Mouse (Mus musculus): ENCODE measurements around the gene Allc.
A peak's percentile ranks its signal among the peaks of the same experiment; 100 is the strongest.

Allc gene

DNA sequence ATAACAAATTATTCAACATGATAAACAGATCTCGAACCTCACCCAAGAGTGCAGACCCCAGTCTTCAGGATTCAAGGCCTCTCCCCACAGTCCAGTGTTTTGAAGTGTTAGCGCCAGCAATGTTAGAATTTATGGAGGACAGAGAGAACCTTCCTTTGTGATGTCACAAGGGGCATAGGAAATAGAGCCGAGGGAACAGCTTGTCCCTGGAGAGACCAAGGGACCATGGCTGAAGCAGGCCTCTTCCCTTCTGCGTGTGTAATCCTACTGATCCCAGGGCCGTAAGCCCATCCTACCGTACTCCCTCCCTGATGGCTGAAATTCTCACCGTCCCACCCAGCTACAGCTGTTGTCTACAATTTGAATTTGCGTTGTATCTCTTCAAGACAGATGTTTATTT lies at the start of gene Allc:
Gene Allc (minus strand): TSS at position 101 of the 400 bp plus-strand sequence.
- no peak for DNase-seq (ENCODE audit: low spot score in 2 of 2)

DNA sequence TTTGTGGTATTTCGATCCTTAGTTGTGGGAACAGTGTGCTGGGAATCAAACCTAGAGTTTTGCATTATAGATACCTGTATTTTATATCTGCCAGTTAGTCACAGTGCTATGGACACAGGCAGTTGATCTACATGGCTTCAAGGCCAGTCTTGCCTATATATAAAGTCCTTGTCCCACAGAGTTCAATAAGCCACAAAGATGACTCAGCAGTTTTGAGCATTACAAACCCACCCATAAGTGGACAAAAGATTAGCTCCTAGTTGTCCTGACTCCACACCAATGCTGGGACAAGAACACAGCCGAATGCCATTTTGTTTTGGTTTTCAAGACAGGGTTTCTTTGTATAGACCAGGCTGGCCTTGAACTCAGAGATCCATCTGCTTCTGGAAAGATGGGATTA lies 46.1 kb upstream of the Allc start:
- DNase-seq (ENCODE audit: low spot score in 2 of 2), result no peak

DNA sequence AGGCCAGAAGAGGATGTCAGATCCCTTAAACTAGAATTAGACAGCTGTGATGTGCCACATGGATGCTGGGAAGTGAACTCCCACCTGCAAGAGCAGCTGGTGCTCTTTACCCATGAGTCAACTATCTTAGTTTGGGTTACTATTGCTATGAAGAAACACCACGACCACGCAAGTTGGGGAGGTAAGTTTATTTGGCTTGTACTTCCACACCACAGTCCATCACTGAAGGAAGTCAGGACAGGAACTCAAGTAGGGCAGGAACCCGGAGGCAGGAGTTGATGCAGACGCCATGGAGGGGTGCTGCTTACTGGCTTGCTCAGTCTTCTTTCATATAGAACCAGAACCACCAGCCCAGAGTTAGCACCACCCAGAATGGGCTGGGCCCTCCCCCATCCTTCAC lies 44.8 kb upstream of the Allc start:
- no peak for DNase-seq (ENCODE audit: low spot score in 2 of 2)

DNA sequence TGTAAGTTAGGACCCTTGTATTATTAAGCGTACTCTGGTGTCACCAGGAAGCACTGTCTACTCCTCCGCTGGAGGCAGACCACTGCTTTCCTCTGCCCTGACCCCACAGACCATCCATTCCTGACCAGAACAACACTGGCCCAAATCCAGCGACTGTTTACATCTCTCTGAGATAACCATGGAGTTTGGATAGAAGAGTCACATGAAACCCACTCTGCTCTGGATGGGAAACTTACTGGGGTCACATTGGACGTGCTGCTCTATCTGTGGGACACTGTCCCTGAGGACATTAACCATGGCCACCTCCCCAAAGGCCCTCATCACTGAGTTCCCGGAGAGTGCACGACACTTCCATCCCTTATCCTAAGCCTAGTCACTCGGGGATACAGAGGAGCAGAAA lies 43.1 kb upstream of the Allc start:
- DNase-seq (ENCODE audit: low spot score in 2 of 2), result peak; percentile 16 to 35

DNA sequence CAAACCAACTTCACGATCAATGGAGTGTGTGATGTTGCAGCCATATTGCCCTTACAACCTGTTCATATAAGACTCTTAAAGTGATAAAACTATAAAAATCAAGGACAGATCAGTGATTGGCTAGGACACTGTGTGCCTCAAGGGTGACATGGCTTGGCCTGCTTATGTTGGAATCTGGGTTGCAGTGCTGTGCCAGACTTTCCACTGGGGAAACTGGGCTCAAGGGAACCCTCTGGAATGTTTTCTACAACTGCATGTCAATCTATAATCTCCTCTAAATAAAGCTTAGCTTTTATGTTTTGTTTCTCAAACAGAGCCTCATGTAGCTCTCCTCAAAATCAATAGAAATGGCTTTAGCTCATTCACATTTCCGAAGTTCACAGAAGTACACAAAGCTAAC lies 41.9 kb upstream of the Allc start:
- peak in 1 of 2 experiments; percentile 6 for DNase-seq (ENCODE audit: low spot score in 2 of 2)

DNA sequence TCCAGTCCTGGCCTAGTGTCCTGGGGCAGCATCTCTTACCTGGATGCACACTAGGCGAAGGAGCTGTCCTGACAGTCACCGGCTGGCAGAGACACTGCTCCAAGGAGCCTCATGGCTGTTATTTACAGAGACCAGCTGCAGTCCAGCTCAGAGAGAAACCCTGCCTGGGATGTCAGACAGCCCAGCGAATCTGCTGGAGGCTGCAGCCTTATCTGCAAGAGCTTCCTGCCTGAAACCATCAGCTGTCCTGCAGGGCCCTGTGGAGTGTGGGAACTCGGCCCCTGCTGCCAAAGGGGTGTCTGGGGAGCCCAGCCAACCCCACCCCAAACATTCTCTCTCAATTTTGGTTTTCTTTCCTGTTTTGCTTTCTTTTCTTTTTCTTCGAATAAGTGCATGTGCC lies 40.9 kb upstream of the Allc start, which contains the start of gene Colec11:
Gene Colec11 (minus strand): TSS at position 183 of the 400 bp plus-strand sequence.
- peak; percentile 67 to 80 for DNase-seq (ENCODE audit: low spot score in 2 of 2)

DNA sequence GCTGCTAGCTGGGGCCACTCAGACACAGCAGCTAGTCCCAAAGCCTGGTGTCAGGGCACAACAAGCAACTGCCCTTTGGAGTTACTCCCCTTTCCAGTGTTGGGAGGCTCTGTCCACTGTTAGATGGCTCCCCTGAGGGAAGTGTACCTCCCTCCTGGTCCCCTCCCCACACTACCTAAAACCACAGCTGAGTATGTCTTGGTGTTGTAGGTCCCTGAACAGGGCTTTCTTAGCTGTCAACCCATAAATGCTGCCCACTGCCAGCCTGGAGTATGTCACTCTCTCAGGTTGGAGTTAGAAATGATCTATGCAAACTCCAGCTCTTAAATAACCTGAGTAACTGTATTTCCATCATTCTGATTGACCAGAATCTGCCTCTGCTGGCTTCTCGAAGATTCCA lies 40.3 kb upstream of the Allc start:
- DNase-seq (ENCODE audit: low spot score in 2 of 2), result no peak

DNA sequence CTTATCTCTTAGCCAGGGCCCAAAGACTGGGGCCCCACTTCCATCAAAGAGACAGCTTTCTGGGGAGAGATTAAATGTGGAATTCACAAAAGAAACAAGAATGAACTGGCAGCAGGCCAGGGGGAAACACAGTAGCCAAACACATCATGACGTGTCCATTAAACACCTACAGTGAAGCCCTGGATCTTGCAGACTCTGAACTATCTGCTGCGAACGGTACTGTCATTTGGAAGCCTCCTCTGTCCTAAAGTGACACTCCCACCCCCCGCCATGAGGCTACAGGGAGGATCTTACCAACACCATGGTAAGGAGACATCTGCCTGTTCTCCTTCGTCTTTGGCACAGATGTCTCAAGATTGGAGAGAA lies 39.8 kb upstream of the Allc start:
- DNase-seq (ENCODE audit: low spot score in 2 of 2), result peak in 1 of 2 experiments; percentile 12

DNA sequence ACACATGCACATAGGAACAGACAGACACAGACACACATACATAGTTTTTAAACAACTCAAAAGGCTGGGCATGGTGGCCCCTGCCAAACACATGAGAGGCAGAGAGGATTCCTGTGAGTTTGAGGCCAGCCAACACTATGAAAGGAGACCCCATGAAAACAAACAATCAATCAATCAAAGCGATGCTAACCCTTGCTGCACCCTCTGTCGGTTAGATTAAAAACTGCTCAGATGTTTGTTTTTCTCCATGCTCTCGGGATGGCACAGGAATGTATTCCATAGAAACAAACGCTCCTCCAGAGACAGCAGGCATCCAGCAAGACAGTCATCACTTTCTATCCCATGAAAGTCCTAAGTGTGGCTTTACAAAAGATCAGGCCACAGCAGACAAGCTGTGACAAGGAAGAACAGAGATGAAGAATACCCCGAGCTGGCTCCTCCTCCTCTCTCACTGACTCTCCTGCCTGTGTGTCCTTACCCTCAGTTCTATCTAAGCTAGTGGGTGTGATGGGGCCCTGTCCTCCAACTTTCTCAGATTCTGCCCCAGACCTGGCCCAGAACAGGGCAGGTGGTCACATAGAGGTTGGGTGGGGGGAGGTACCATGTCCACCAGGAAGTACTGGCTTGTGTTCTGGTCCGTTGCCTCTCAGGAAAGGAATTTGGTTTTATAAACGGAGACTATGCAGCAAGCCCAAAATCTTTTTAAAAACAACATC lies 39.3 kb upstream of the Allc start:
- no peak for DNase-seq (ENCODE audit: low spot score in 2 of 2)

DNA sequence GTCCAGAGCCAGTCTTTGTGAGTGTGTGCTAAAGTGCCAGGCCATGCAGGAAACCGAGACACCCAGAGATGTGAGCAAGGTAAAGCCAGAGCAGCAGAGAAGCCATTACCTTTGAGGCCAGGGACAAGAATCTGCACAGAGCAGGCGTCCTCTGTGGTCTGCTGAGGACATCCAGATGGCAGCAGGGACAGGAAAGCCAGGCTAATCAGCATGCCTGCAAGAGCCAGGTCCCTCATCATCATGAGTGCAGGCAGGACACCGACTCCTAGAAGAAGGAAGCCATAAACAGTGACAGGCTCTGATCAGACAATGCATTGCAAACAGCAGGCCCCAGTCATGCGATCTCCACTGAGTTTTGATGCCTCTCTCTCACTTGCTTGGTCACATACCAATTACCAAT lies 35.0 kb upstream of the Allc start:
- no peak for DNase-seq (ENCODE audit: low spot score in 2 of 2)

DNA sequence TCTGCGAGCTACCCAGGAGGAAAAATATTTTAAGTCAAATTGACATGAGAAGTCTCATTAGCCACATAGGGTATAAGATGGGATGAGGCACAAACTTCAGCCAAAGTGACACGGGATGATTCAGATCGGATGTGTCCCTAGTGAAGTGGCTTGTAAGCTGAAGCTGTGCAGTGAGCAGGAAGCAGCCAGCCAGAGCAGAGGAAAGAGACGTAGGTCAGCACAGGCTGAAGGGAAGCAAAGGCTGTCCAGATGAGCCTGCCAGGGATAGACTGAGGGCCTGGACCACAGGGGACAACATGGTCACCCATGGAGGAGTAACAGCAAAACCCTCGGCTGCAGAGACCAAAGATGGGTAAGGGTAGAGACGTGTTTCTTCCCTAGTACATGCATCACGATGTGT lies 32.1 kb upstream of the Allc start:
- peak in 1 of 2 experiments; percentile 14 for DNase-seq (ENCODE audit: low spot score in 2 of 2)

DNA sequence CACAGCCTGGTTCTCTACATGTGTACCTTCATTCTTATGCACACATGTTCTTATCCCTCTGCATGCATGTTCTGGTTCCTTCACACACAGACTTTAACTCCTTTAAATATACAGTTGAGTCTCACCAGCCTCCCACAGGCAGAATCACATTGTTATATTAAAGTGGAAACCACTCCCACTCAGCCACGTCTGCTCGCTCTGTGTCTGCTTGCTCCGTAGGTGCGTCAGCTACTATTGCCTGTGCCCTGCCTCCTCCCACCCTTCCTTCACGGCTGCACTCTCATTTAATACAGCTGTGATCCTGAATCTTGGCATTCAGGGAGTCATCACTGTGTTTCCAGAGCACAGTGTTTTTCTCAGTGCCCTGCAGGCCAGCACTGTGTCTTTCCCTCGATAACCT lies 30.1 kb upstream of the Allc start:
- no peak for DNase-seq (ENCODE audit: low spot score in 2 of 2)

DNA sequence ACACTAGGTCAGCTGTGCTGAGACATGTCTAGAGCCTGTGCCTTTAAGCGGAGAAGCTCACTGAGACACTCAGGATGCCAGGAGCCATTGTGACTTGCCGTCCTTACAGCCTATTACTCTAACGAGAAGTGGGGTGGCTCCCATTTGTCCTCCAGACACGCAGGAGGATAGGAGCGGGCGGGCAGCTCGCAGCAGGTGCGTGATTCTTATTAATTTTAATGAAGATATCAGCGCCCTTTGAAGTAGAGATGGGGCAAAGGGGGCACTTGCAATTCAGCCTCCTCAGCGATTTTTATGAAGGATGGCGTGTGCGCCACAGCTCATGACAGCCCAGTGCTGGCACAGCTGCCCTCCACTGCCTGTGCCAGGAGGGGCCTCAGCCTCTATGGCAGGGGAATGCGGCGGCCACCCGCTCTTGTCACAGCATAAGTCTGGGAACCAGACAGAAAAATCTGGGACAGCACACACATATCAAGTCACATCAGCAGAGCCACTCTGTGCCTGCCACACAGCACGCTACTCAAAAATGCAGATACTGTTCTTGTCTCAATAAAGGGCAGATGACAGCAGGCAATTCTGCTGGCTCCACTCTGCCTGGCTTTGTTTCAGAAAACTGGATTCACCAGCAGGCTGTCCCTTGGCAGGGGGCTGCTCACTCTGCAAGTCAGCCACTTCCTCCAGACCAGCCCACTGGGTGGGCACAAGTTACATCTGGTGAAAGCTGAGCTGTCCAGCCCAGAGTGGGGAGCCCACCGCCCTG lies 25.4 kb upstream of the Allc start:
- DNase-seq (ENCODE audit: low spot score in 2 of 2), result no peak

DNA sequence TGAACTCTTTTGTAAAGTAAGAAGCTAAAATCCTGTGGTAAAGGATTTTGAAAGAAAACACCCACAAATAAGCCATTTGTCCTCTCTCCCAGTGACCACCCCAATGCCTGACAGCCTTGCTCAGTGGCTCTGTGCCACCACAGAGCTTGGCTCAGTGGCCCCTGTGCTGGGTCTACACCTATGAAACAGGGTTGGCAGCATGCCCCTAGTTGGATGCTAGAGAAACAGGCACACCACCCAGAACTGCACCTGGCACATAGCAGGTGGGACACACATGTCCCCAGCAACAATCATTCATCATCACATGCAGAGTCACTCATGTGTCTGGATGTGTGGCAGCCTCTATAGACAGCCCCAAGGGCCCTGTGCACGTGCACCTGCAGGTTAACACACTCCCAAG lies 21.2 kb upstream of the Allc start:
- no peak for DNase-seq (ENCODE audit: low spot score in 2 of 2)

DNA sequence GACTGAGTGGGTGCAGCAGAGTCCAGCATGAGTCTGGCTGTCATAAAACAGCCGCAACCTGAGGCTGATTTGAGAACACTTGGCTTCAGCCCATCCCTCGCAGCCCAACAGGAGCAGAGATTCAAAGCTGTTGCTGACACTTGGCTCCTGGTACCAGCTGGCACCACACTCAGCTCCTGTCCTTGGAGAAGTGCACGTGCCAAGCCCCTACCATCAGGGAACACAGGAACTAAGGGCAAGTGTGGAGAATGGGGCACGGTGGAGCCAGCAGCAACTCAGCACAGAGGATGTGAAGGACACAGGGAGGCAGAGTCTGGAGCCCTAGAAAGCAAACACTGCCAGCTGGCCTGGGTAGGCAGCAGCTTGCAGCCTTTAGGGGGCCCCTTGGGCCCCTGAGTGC lies 19.9 kb upstream of the Allc start:
- peak; percentile 51 to 60 for DNase-seq (ENCODE audit: low spot score in 2 of 2)

DNA sequence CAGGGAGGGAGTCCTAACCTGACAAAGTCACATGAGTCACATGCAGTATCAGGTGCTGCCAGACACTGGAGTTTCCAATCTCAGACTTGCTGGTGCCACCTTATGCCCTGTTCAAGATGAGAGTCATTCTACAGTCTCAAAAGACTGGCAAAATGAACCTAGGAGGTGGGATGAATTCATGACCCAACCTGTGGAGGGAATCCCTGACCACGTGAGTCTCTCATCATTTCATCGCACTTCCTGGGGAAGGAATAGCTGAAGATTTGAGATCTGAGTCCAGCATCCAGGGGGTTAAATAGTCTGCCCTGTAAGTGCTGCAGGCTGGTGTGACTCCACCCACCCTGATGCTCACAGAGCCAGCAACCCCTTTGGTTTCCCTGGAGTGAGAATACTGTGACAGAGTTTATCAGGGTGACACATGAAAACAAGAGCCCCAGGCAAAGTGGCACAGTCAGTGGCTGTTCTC lies 16.2 kb upstream of the Allc start:
- DNase-seq (ENCODE audit: low spot score in 2 of 2), result no peak

DNA sequence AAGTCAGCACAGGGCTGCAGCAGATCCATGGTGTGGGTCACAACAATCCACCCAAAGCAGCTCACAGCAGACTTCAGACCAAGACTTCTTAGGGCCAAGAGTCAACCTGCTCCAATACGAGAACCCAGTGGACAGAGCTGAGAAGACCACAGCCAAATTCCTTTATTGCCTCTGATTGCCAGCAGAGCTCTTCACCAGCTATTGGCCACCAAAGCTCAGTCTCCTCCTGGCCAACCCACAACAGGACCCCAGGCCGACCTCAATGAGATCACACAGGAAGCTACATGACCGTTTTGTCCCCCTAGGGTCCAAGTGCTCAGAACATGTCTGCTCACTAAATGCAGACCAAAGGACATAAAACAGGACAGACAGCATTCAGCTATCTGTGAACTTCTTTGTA lies 15.8 kb upstream of the Allc start:
- no peak for DNase-seq (ENCODE audit: low spot score in 2 of 2)

DNA sequence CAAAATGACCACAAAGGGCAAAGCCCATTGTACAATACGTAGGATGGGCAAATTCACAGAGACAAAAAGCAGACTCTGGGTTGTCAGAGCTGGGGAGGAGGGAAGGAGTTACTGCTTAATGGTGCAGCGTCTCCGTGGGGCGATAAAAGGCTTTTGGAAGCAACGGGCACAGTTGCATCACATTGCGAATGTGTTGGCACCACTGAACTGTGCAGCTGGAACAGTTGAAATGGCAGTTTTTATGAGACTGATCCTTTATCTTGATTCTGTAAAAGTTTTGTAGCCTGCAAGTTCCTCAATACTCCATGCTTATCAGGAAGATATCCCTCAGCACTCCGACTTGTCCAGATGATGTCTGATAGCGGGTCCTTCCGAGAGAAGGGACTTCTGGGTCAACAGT lies 15.4 kb upstream of the Allc start:
- DNase-seq (ENCODE audit: low spot score in 2 of 2), result no peak

DNA sequence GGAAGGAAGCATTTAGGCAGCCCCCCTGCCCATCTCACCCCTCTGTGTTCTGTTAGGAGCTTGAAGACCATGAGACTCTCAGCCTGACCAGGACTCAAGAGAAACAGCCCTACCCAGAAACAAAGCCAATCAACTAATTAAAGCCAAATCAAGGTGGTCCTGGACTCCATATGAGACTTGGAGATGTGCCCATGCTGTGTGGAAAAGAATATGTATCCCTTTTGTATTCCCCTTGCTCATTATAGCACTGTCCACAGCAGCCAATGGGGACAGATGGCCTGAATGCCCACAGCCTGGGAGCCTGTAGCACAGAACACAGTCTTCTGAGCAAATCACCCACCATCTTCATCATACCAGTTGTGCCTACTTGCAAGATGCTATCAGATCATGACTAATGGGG lies 14.5 kb upstream of the Allc start:
- no peak for DNase-seq (ENCODE audit: low spot score in 2 of 2)

DNA sequence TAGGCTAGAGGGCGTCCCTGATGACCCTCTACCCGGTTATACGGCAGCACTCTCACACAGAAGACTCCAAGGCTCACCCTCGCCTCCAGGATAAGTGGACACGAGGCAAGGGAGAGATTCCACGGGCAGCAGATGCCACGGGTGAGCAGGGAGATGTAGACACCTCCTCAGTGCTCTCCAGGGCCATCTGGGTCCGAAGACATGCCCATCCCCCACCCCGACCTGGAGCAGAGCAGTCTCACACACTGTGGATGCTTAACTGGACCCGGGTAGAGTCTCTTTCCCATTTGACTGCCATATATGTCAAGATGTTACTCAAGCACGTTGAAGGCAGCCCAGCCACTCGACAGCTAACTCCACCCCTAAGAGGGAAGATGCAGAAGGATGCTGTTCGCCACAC lies 8.1 kb upstream of the Allc start:
- no peak for DNase-seq (ENCODE audit: low spot score in 2 of 2)

DNA sequence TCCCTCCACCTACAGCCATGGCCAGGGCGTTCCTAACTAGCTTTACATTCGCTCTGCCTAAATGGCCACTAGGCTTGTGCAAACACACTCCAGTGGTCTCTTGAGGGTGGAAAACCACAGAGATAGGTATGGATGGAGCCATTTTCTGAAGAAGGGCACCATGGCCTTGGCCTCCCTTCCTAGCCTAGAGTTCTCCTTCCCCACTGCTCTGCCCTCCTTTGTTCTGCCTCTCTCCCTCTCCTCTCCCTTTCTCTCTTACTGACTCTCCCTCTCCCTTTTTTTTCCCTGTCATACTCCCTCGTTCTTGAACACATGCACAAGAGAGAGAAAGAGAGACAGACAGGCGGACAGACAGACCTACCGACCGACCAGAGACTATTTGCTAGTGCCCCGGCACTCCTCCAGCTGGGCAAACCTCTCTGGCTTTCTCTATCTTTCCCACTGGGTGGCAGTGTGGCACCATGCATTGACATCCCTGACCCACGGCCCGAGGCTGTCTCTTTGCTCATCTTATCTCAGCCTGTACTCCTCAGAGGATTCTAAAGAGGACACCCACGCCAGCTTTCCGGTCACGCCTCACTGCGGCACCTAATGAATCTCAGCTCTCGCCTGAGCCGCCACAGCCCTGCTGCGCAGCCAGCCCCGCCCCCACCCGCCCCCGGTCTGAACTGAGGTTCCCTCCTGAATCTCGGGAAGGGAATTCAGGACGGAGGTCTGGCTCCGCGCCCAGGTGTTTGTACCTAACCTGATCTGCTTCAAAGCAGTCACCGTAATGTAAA lies 7.0 kb upstream of the Allc start:
- peak; percentile 78 to 82 for DNase-seq (ENCODE audit: low spot score in 2 of 2)

DNA sequence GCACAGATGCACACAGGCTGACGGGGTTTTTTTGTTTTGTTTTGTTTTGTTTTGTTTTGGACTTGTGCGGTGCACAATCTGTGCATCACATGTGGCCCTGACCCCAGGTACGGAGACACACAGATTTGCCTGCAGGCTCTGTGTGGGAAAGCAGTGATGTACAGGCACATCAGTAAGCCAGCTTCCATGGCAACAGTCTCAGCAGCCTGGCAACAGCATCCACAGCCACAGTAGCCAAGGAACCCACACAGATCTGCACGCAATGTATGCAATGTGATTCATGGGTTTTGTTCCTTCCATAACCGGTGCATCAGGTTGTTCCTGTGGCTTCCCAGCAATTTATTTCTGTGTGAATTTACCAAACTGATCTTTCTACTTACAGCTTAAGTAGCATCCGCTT lies 5.6 kb upstream of the Allc start:
- no peak for DNase-seq (ENCODE audit: low spot score in 2 of 2)

DNA sequence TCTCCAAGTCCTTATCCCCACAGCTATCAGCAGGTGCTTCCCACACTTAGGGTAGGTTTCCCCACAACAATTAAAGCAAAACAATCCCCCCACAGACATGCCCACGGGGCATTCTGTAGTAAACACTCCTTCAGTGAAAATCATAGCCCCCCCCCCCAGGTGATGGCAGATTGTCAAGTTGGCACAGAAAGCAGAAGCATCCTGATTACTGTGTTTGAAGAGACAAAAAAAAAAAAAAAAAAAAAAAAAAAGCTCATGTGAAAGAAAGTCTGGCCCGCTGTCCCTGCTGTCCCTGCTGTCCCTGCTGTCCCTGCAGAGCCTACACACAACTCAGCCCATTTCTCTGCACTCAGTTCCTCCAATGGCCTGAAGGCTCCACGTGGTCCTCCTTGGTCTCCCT lies 1.7 kb upstream of the Allc start:
- no peak for DNase-seq (ENCODE audit: low spot score in 2 of 2)

All from heart, adult 9 months (tissue).